Mouse (Mus musculus) adrenal gland, postnatal 0 days (tissue): Measurements from ENCODE around the gene Slc15a3. TPM values are rescaled to one million over a fixed set of nuclear protein-coding genes. Genes with fewer than 3 reads are reported as not detected.

Source experiments
- polyA plus RNA-seq: library from polyadenylated mRNA; unstranded; fragments of >200 nt; fragmentation: Nextera tagmentation; extraction: Ambion mirVana; gene quantifications from 2 replicates; pipeline ENCODE4 v1.2.1, GENCODE M21; 2015

Slc15a3 gene
- polyA plus RNA-seq = 0.80 and 1.6 TPM in 2 replicates

GRCm38 (mm10) chr19:10839010-10839892, at the start of gene Slc15a3:
TSS of gene Slc15a3 (plus strand) at chr19:10839727.

DNA sequence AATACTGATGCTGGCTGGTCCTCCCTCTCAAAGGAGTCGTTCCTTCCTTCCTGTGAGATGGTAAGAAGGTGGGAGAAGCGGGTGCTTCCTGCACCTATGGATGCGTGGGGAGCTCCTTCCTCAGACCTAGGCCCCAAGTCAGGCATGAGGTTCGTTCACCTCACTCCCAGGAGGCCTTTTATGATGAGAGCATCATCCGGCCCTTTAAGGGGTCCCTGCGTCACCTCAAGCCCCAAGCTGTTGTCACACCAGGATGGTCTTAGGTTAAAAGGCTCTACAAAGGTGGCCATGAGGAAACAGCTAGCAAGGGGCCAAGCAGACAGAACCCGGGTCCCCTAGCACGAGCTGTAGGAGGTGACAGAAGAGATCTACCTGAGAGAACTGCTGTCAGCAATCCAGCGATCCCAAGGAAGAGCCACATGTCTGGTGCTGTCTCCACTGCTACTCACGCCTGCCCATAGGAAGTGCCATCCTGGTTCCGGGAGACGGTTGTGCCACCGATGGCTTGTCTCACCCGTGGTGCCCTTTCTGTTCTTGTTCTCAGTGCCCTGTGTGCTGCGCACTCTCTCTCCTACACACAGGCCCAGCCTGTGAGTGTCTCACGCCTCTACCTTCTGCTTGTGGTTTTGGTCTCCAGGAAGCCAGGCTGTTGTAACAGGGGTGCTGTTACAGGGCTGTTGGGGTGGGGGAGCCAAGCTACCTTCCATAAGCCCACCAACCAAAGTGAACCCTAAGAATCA, 9.9 kb upstream of the Slc15a3 start, which contains the start of gene Cd6:
TSS of gene Cd6 (minus strand) at position 623 of the 740 bp plus-strand sequence.

GRCm38 (mm10) chr19:10869886-10870527, 30.5 kb downstream of the Slc15a3 start, which contains the start of gene Tmem132a:
TSS of gene Tmem132a (minus strand) at chr19:10869940.

GRCm38 (mm10) chr19:10881426-10882154, 42.1 kb downstream of the Slc15a3 start, which contains the start of gene Tmem109:
TSS of gene Tmem109 (minus strand) at chr19:10882001.

DNA sequence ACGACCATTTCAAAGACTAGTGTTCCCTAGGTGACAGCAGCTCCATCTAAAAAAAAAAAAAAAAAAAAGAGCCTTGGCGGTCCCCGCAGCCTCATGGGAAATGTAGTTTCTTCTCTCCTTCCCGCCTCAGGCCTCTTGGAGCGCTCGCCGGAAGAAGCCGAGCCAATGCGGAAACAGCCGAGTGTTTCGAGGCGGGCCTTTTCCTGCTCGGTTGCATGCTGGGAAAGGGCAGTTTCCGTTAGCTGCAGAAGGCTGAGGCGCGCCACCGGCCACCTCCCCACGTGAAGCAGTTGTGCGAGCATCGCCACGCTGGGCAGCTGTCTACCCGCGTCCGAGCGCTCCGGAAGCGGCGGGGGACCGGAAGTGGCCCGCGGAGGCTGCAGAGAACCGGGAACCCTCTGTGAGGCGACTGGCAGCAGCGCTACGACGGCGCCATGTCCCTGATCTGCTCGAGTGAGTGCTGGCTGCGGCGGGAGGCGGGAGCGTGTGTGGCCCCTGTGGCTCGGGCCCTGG, 55.5 kb downstream of the Slc15a3 start, which contains the start of gene Prpf19:
TSS of gene Prpf19 (plus strand) at position 216 of the 513 bp plus-strand sequence.

Other genes with a start within 250 kb of the Slc15a3 start
- gene Ddb1, start 234.4 kb upstream of the Slc15a3 start, polyA plus RNA-seq = 131 and 176 TPM in 2 replicates
- 15.3 and 15.4 TPM in 2 replicates for gene Tkfc, start 234.1 kb upstream of the Slc15a3 start, polyA plus RNA-seq
- gene Vwce, start 205.5 kb upstream of the Slc15a3 start, polyA plus RNA-seq = 0.79 and 1.2 TPM in 2 replicates
- 2.2 and 49.2 TPM in 2 replicates for gene Pga5, start 161.7 kb upstream of the Slc15a3 start, polyA plus RNA-seq
- gene Vps37c, start 151.0 kb upstream of the Slc15a3 start, polyA plus RNA-seq = 21.1 and 25.3 TPM in 2 replicates
- 0.35 TPM in 1 of 2 replicates, not detected in the other for gene Cd5, start 100.7 kb upstream of the Slc15a3 start, polyA plus RNA-seq
- not detected in 2 replicates for gene Cd6, start 9.7 kb upstream of the Slc15a3 start, polyA plus RNA-seq
- gene Tmem132a, start 30.2 kb downstream of the Slc15a3 start, polyA plus RNA-seq = 25.0 and 26.9 TPM in 2 replicates
- 74.4 and 98.8 TPM in 2 replicates for gene Tmem109, start 42.3 kb downstream of the Slc15a3 start, polyA plus RNA-seq
- 26.1 and 41.2 TPM in 2 replicates for gene Prpf19, start 55.5 kb downstream of the Slc15a3 start, polyA plus RNA-seq
- gene Zp1, start 80.9 kb downstream of the Slc15a3 start, polyA plus RNA-seq = not detected in 2 replicates
- not detected in 2 replicates for gene Ptgdr2, start 97.4 kb downstream of the Slc15a3 start, polyA plus RNA-seq
- gene Ccdc86, start 109.5 kb downstream of the Slc15a3 start, polyA plus RNA-seq = 10.8 and 19.5 TPM in 2 replicates
- 21.2 and 34.7 TPM in 2 replicates for gene Ms4a10, start 134.9 kb downstream of the Slc15a3 start, polyA plus RNA-seq
- gene Ms4a15, start 153.5 kb downstream of the Slc15a3 start, polyA plus RNA-seq = 0.06 and 0.37 TPM in 2 replicates
- gene Ms4a18, start 178.3 kb downstream of the Slc15a3 start, polyA plus RNA-seq = not detected in 2 replicates
- gene Ms4a8a, start 241.4 kb downstream of the Slc15a3 start, polyA plus RNA-seq = 0.23 and 0.50 TPM in 2 replicates